Mouse (Mus musculus): Measurements from ENCODE around the gene 6430548M08Rik.

DNA sequence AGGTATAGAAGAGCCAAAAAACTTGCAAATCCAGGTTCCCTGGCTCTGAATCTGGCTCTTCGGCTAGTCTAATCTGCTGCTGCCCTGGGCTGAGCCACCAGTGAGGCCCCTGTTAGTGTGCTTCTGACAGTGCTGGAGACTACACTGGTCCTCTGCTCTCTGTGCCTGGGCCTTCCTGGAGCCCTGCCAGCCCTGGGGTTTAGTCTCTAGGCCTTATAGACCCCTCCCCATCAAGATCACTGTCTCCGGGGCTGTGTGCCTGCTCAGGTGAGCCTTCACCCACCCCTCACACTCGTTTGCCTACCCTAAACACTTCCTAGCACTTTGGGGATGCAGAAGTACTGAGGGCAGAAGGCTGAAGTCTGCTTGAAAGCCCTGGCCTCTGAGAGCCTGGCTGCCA is 5.5 kb downstream of the 6430548M08Rik start:
- TF ChIP-seq CTCF (conservative IDR thresholded peaks at IDR 0.05; ENCODE audit: low read length), result no peak
- no peak for TF ChIP-seq POU5F1 (IDR thresholded peaks at IDR 0.05; ENCODE audit: borderline replicate concordance, low read length)

All from E14TG2a.4 (cell line).